ENCODE assay signal across 20 mouse cellular contexts in genomic region chr7:46028681-46029080, GRCm38 (mm10). TPM values are rescaled to one million over a fixed set of nuclear protein-coding genes. Genes with fewer than 3 reads are reported as not detected.
DNase-seq lines count a peak whose midpoint lies in the region; ATAC-seq and TF ChIP-seq lines count a peak whose summit lies in the region.
"Had no signal": no experiment of that assay in that cellular context is flagged by ENCODE, and none has a peak within 500 bp of the region (broad histone marks: within the 10 kb centered on the region; RNA-seq: fewer than 3 reads in every experiment).

No protein-coding gene starts in this region.

- no peak for TF ChIP-seq POLR2A in small intestine, adult 2 months (IDR thresholded peaks at IDR 0.05; ENCODE audit: low read depth, low read length)

- H3K4me3 ChIP-seq in intestine, postnatal 0 days (ENCODE audit: low read depth, low read length), result no peak overlapping the region
- H3K4me3 ChIP-seq in liver, embryonic 14.5 days (ENCODE audit: insufficient read depth in 1 of 2, low read depth in 2 of 2, low read length in 2 of 2), result no peak overlapping the region
- H3K4me3 ChIP-seq in small intestine, adult 2 months (ENCODE audit: low read depth, low read length), result no peak overlapping the region
- H3K4me3 ChIP-seq: embryonic facial prominence, embryonic 10.5 days; forebrain, embryonic 13.5 days; heart, embryonic 13.5 days; hindbrain, embryonic 12.5 days had no signal

- 59% methylated on average over 10 of the region's 10 CpGs for WGBS in intestine, postnatal 0 days
- WGBS in liver, embryonic 14.5 days (ENCODE audit: insufficient replicate concordance), result 64% methylated on average over 10 of the region's 10 CpGs
- 45% methylated on average over 10 of the region's 10 CpGs for WGBS in small intestine, adult 2 months

- intact Hi-C loops in heart, postnatal 25 days (cut with DNase I), result no loop called here

- no peak for TF ChIP-seq EP300 in liver, embryonic 14.5 days (IDR thresholded peaks at IDR 0.05; ENCODE audit: low read depth)

- DNase-seq in MEL-GATA-1-ER (ENCODE audit: extremely low read depth, low read depth), result peak; percentile 44
- DNase-seq in liver, embryonic 14.5 days (ENCODE audit: low read depth in 3 of 3, low spot score in 3 of 3), result no peak
- DNase-seq in heart, postnatal 25 days (ENCODE audit: low spot score), result no peak
- DNase-seq in lung, postnatal 4 days, result no peak
- no peak for DNase-seq in layer of hippocampus, adult 18-20 months (ENCODE audit: low spot score in 2 of 2)
- no peak for DNase-seq in spleen, postnatal 36 days (ENCODE audit: low spot score in 2 of 2)
- DNase-seq: adrenal gland, adult 2 months; adrenal gland, postnatal 25 days; cerebellum, adult 18-20 months; cerebellum, postnatal 10 days; forebrain, postnatal 0 days; gastrocnemius, postnatal 14 days; heart, postnatal 4 days had no signal

- H3K4me1 ChIP-seq in intestine, postnatal 0 days (replicated peaks; ENCODE audit: control insufficient read depth, insufficient read depth, low read length), result 0 out of 2 replicates have a peak, but pooled peaks cover 4% of the 10 kb centered on the region
- peaks cover 6 to 29% of the 10 kb centered on the region in 2 experiments; a peak in 3 of 4 replicates for H3K4me1 ChIP-seq in liver, embryonic 14.5 days (replicated peaks; ENCODE audit: control insufficient read depth in 2 of 2, insufficient read depth in 2 of 2, low read length in 1 of 2)
- H3K4me1 ChIP-seq in small intestine, adult 2 months (ENCODE audit: control insufficient read depth, insufficient read depth, insufficient read length, low read length), result peaks cover 14% of the 10 kb centered on the region
- H3K4me1 ChIP-seq: forebrain, embryonic 13.5 days; hindbrain, embryonic 12.5 days had no signal

- TF ChIP-seq CTCF in intestine, postnatal 0 days (IDR thresholded peaks at IDR 0.05; ENCODE audit: low read depth), result no peak
- TF ChIP-seq CTCF in liver, embryonic 14.5 days (IDR thresholded peaks at IDR 0.05; ENCODE audit: low read depth), result no peak
- TF ChIP-seq CTCF in small intestine, adult 2 months (IDR thresholded peaks at IDR 0.05; ENCODE audit: extremely low read depth, insufficient read length, insufficient replicate concordance, low read depth, low read length), result no peak

- H3K4me2 ChIP-seq in intestine, postnatal 0 days (replicated peaks; ENCODE audit: low read depth), result peak overlapping the region; percentile 54; the same call in 1 of the 2 replicates
- H3K4me2 ChIP-seq in liver, embryonic 14.5 days (ENCODE audit: low read depth), result peak overlapping the region; percentile 28
- H3K4me2 ChIP-seq: forebrain, embryonic 13.5 days; heart, embryonic 13.5 days; hindbrain, embryonic 12.5 days had no signal

- no peak overlapping the region for H3K27ac ChIP-seq in intestine, postnatal 0 days (ENCODE audit: low read depth, low read length)
- no peak overlapping the region for H3K27ac ChIP-seq in liver, embryonic 14.5 days
- peak overlapping the region; percentile 5; the same call in 1 of the 2 replicates for H3K27ac ChIP-seq in small intestine, adult 2 months (ENCODE audit: insufficient read depth, low read depth, low read length)
- H3K27ac ChIP-seq: embryonic facial prominence, embryonic 10.5 days; forebrain, embryonic 13.5 days; heart, embryonic 13.5 days; hindbrain, embryonic 12.5 days had no signal

- ATAC-seq in intestine, postnatal 0 days, result peak; percentile 23; the same call in 1 of the 2 replicates
- ATAC-seq in liver, embryonic 14.5 days (ENCODE audit: insufficient read depth), result no peak
- ATAC-seq: forebrain, embryonic 13.5 days; forebrain, postnatal 0 days had no signal

- no peaks in the 10 kb centered on the region for H3K27me3 ChIP-seq in intestine, postnatal 0 days (replicated peaks; ENCODE audit: control insufficient read depth, insufficient read depth, low read length)
- H3K27me3 ChIP-seq in liver, embryonic 14.5 days (ENCODE audit: control insufficient read depth, insufficient read depth, low read length), result no peaks in the 10 kb centered on the region; the same call in 1 of the 2 replicates
- no peaks in the 10 kb centered on the region for H3K27me3 ChIP-seq in small intestine, adult 2 months (ENCODE audit: control insufficient read depth, insufficient read depth, low read length)
- H3K27me3 ChIP-seq: heart, embryonic 13.5 days had no signal

- 0 out of 2 replicates have a peak, but pooled peaks cover 3% of the 10 kb centered on the region for H3K36me3 ChIP-seq in intestine, postnatal 0 days (ENCODE audit: control insufficient read depth, insufficient read depth)
- no peaks in the 10 kb centered on the region for H3K36me3 ChIP-seq in liver, embryonic 14.5 days (replicated peaks; ENCODE audit: control insufficient read depth, insufficient read depth, low read depth)
- H3K36me3 ChIP-seq in small intestine, adult 2 months (ENCODE audit: control insufficient read depth, insufficient read depth, low read length), result no peaks in the 10 kb centered on the region
- H3K36me3 ChIP-seq: embryonic facial prominence, embryonic 10.5 days; heart, embryonic 13.5 days; hindbrain, embryonic 12.5 days had no signal

- H3K9ac ChIP-seq in intestine, postnatal 0 days (ENCODE audit: low read depth, low read length), result no peak overlapping the region
- H3K9ac ChIP-seq in liver, embryonic 14.5 days (replicated peaks), result no peak overlapping the region
- H3K9ac ChIP-seq: forebrain, embryonic 13.5 days; forebrain, postnatal 0 days; heart, embryonic 13.5 days; hindbrain, embryonic 12.5 days had no signal

- H3K9me3 ChIP-seq in intestine, postnatal 0 days (ENCODE audit: control insufficient read depth), result no peaks in the 10 kb centered on the region
- no peaks in the 10 kb centered on the region for H3K9me3 ChIP-seq in liver, embryonic 14.5 days (ENCODE audit: control insufficient read depth, low read length)
- H3K9me3 ChIP-seq: embryonic facial prominence, embryonic 10.5 days; forebrain, embryonic 13.5 days; heart, embryonic 13.5 days; hindbrain, embryonic 12.5 days had no signal

RNA-seq across cellular contexts. Expression of gene Abcc6, which starts 1.4 kb away (rescaled TPM):
- 5.3 and 7.1 TPM in 2 replicates for polyA plus RNA-seq in intestine, postnatal 0 days (2015; fragmentation: Nextera tagmentation; extraction: Ambion mirVana)
- 12.0 and 12.4 TPM in 2 replicates for polyA plus RNA-seq in liver, embryonic 14.5 days (2012; rRNA removed)
- 4.1 and 7.8 TPM in 2 replicates for polyA plus RNA-seq in liver, embryonic 14.5 days (2014; fragmentation: Nextera tagmentation; extraction: Ambion mirVana)
- polyA plus RNA-seq in small intestine, adult 2 months (2012; rRNA removed), result 7.4 and 25.5 TPM in 2 replicates
- total RNA-seq in heart, postnatal 25 days (2021), result not detected
- 1 to 10 TPM; 1.2 to 1.7 TPM for total RNA-seq in layer of hippocampus, adult 18-20 months (2021)
- total RNA-seq: heart, postnatal 4 days had no signal
- polyA plus RNA-seq: embryonic facial prominence, embryonic 10.5 days; heart, postnatal 0 days had no signal

RNA-seq across cellular contexts. Expression of gene Nomo1, which starts 4.8 kb away (rescaled TPM):
- 34.4 and 37.3 TPM in 2 replicates for polyA plus RNA-seq in intestine, postnatal 0 days (2015; fragmentation: Nextera tagmentation; extraction: Ambion mirVana)
- 13.6 and 17.0 TPM in 2 replicates for polyA plus RNA-seq in liver, embryonic 14.5 days (2012; rRNA removed)
- polyA plus RNA-seq in liver, embryonic 14.5 days (2014; fragmentation: Nextera tagmentation; extraction: Ambion mirVana), result 12.9 and 14.9 TPM in 2 replicates
- 25.1 and 53.1 TPM in 2 replicates for polyA plus RNA-seq in small intestine, adult 2 months (2012; rRNA removed)
- total RNA-seq in heart, postnatal 25 days (2021), result 10 to 100 TPM; 77.4 to 78.0 TPM
- total RNA-seq in layer of hippocampus, adult 18-20 months (2021), result 100 to 1,000 TPM in 1 of 2 experiments, 10 to 100 TPM in 1; 99.7 to 107 TPM
